Mouse (Mus musculus): ENCODE measurements around the gene Dph2. TPM values are rescaled to one million over a fixed set of nuclear protein-coding genes. Genes with fewer than 3 reads are reported as not detected.

Dph2 gene
- polyA plus RNA-seq, 1 experiment, result 6.9 TPM

DNA sequence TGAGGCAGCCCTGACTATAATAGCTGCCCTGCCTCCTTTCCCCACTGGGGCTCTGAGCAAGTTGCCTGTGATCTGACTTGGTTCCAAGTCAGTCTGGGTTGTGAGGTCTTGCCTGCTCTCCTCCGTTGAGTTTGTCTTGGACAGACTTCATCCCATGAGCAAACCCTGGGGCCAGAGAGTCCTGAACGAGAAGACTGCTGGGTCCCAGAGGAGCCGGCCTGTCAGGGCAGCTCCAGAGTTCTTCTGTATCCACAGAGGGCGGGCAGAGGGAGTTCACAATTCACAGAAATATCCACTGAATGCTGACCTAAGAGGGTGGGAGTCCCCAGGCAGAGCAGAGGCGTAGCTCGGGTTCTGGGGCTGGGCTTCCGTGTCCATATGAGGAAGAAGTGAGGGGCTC, 41.0 kb downstream of the Dph2 start:
- H3K27ac ChIP-seq (ENCODE audit: insufficient read depth, low read depth, low read length), result no peak overlapping the region
- H3K36me3 ChIP-seq (ENCODE audit: control insufficient read depth, insufficient read depth, low read length), result no peaks in the 10 kb centered on the region
- 86% methylated on average over 7 of the region's 7 CpGs for WGBS
- TF ChIP-seq POLR2A (IDR thresholded peaks at IDR 0.05; ENCODE audit: low read depth, low read length) (no peak), CTCF (IDR thresholded peaks at IDR 0.05; ENCODE audit: extremely low read depth, insufficient read length, insufficient replicate concordance, low read depth, low read length) (no peak)
- H3K4me1 ChIP-seq (ENCODE audit: control insufficient read depth, insufficient read depth, insufficient read length, low read length), result 0 out of 2 replicates have a peak, but pooled peaks cover 2% of the 10 kb centered on the region
- H3K27me3 ChIP-seq (ENCODE audit: control insufficient read depth, insufficient read depth, low read length), result no peaks in the 10 kb centered on the region
- H3K4me3 ChIP-seq (ENCODE audit: low read depth, low read length), result no peak overlapping the region

DNA sequence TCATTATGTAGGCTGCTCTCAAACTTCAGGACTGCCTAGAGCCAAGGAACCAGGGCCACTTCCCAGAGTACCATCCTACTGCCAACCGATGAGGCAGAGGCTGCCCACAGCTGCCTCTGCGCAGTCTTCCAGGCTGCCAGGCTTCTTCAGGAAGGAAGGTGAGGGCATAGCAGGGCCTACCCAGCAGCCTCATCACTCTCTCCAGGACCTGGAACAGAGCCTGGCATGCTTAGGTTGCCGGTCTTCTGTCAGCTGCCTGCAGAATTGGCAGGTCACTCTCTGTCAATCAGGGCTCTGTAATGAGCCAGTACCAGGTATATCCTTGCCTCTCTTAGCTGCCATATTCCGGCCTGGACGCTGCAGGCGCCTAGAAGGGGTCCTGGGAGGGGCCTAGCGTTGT, 41.7 kb downstream of the Dph2 start:
- WGBS, result 87% methylated on average over 7 of the region's 7 CpGs
- TF ChIP-seq POLR2A (IDR thresholded peaks at IDR 0.05; ENCODE audit: low read depth, low read length) (no peak), CTCF (IDR thresholded peaks at IDR 0.05; ENCODE audit: extremely low read depth, insufficient read length, insufficient replicate concordance, low read depth, low read length) (no peak)
- no peak overlapping the region for H3K4me3 ChIP-seq (ENCODE audit: low read depth, low read length)

GRCm38 (mm10) chr4:117849506-117849905, 42.3 kb downstream of the Dph2 start:
- Histone ChIP-seq H3K27me3 (ENCODE audit: control insufficient read depth, insufficient read depth, low read length) (no peaks in the 10 kb centered on the region), H3K27ac (ENCODE audit: insufficient read depth, low read depth, low read length) (no peak overlapping the region), H3K4me3 (ENCODE audit: low read depth, low read length) (no peak overlapping the region), H3K36me3 (ENCODE audit: control insufficient read depth, insufficient read depth, low read length) (no peaks in the 10 kb centered on the region), H3K4me1 (ENCODE audit: control insufficient read depth, insufficient read depth, insufficient read length, low read length) (0 out of 2 replicates have a peak, but pooled peaks cover 2% of the 10 kb centered on the region)
- no peak for TF ChIP-seq CTCF (IDR thresholded peaks at IDR 0.05; ENCODE audit: extremely low read depth, insufficient read length, insufficient replicate concordance, low read depth, low read length)
- TF ChIP-seq POLR2A (IDR thresholded peaks at IDR 0.05; ENCODE audit: low read depth, low read length), result no peak
- WGBS, result 93% methylated on average over 5 of the region's 5 CpGs

More for the DNA sequence above, 41.7 kb downstream of the Dph2 start:
- H3K27me3 ChIP-seq (ENCODE audit: control insufficient read depth, insufficient read depth, low read length), result no peaks in the 10 kb centered on the region
- H3K36me3 ChIP-seq (ENCODE audit: control insufficient read depth, insufficient read depth, low read length), result no peaks in the 10 kb centered on the region
- H3K4me1 ChIP-seq (ENCODE audit: control insufficient read depth, insufficient read depth, insufficient read length, low read length), result 0 out of 2 replicates have a peak, but pooled peaks cover 2% of the 10 kb centered on the region
- H3K27ac ChIP-seq (ENCODE audit: insufficient read depth, low read depth, low read length), result no peak overlapping the region

- no peak overlapping the region for H3K27ac ChIP-seq (ENCODE audit: insufficient read depth, low read depth, low read length)
- 90% methylated on average over 17 of the region's 17 CpGs for WGBS
Measured at GRCm38 (mm10) chr4:117849063-117849462, 42.8 kb downstream of the Dph2 start.

GRCm38 (mm10) chr4:117847011-117847410, 44.8 kb downstream of the Dph2 start:
- H3K4me1 ChIP-seq (ENCODE audit: control insufficient read depth, insufficient read depth, insufficient read length, low read length), result no peaks in the 10 kb centered on the region
- H3K27ac ChIP-seq (ENCODE audit: insufficient read depth, low read depth, low read length), result no peak overlapping the region
- H3K36me3 ChIP-seq (ENCODE audit: control insufficient read depth, insufficient read depth, low read length), result no peaks in the 10 kb centered on the region
- no peak overlapping the region for H3K4me3 ChIP-seq (ENCODE audit: low read depth, low read length)
- TF ChIP-seq CTCF (IDR thresholded peaks at IDR 0.05; ENCODE audit: extremely low read depth, insufficient read length, insufficient replicate concordance, low read depth, low read length) (no peak), POLR2A (IDR thresholded peaks at IDR 0.05; ENCODE audit: low read depth, low read length) (no peak)
- no peaks in the 10 kb centered on the region for H3K27me3 ChIP-seq (ENCODE audit: control insufficient read depth, insufficient read depth, low read length)
- 73% methylated on average over 2 of the region's 2 CpGs for WGBS

More at GRCm38 (mm10) chr4:117849063-117849462, 42.8 kb downstream of the Dph2 start:
- Histone ChIP-seq H3K4me1 (ENCODE audit: control insufficient read depth, insufficient read depth, insufficient read length, low read length) (0 out of 2 replicates have a peak, but pooled peaks cover 2% of the 10 kb centered on the region), H3K36me3 (ENCODE audit: control insufficient read depth, insufficient read depth, low read length) (no peaks in the 10 kb centered on the region), H3K4me3 (ENCODE audit: low read depth, low read length) (no peak overlapping the region), H3K27me3 (ENCODE audit: control insufficient read depth, insufficient read depth, low read length) (no peaks in the 10 kb centered on the region)
- TF ChIP-seq CTCF (IDR thresholded peaks at IDR 0.05; ENCODE audit: extremely low read depth, insufficient read length, insufficient replicate concordance, low read depth, low read length) (no peak), POLR2A (IDR thresholded peaks at IDR 0.05; ENCODE audit: low read depth, low read length) (no peak)

DNA sequence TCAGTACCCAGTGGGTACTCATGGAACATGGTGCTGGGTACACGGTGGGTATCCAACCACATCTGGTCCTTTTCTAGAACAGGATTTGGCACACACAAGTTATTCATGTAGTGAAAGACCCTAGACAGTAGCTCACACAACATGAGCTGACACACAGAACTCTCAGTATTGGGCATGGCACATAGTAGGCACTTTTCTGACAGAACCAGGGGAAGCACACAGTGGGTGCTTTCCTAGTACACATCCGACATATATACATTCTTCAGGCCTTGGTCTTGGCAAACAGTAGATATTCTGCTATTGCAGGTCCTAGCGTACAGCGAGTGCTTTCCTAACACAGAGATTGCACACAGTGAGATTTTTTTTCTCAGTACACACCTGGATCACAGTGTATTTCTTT, 45.6 kb downstream of the Dph2 start:
- 91% methylated on average over 4 of the region's 4 CpGs for whole genome bisulfite sequencing
- no peak overlapping the region for H3K27ac ChIP-seq (ENCODE audit: insufficient read depth, low read depth, low read length)
- H3K4me1 ChIP-seq (ENCODE audit: control insufficient read depth, insufficient read depth, insufficient read length, low read length), result no peaks in the 10 kb centered on the region
- H3K36me3 ChIP-seq (ENCODE audit: control insufficient read depth, insufficient read depth, low read length), result no peaks in the 10 kb centered on the region
- H3K27me3 ChIP-seq (ENCODE audit: control insufficient read depth, insufficient read depth, low read length), result no peaks in the 10 kb centered on the region
- TF ChIP-seq CTCF (IDR thresholded peaks at IDR 0.05; ENCODE audit: extremely low read depth, insufficient read length, insufficient replicate concordance, low read depth, low read length), result no peak
- no peak for TF ChIP-seq POLR2A (IDR thresholded peaks at IDR 0.05; ENCODE audit: low read depth, low read length)
- no peak overlapping the region for H3K4me3 ChIP-seq (ENCODE audit: low read depth, low read length)

DNA sequence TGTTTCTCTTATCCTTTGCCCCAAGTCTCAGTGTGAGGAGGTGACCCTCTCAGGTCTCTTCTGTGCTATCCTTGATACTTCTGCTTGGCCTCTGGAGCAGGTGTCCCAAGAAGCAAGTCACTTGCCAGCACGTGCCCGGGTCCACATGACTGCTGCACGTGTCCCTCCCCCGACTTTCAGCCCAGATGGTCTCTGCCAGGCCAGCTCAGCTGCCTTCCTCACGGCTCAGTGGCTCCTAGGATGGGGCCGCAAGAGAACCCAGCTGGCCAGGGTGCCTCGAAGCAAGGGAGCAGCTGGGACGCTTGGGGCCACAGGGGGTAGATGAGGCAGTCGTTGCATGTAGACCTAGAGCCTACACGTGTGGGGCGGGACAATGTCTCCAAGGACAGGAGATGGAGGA, 46.5 kb downstream of the Dph2 start:
- TF ChIP-seq CTCF (IDR thresholded peaks at IDR 0.05; ENCODE audit: extremely low read depth, insufficient read length, insufficient replicate concordance, low read depth, low read length) (no peak), POLR2A (IDR thresholded peaks at IDR 0.05; ENCODE audit: low read depth, low read length) (no peak)
- Histone ChIP-seq H3K27me3 (ENCODE audit: control insufficient read depth, insufficient read depth, low read length) (no peaks in the 10 kb centered on the region), H3K36me3 (ENCODE audit: control insufficient read depth, insufficient read depth, low read length) (no peaks in the 10 kb centered on the region), H3K27ac (ENCODE audit: insufficient read depth, low read depth, low read length) (no peak overlapping the region), H3K4me1 (ENCODE audit: control insufficient read depth, insufficient read depth, insufficient read length, low read length) (no peaks in the 10 kb centered on the region), H3K4me3 (ENCODE audit: low read depth, low read length) (no peak overlapping the region)
- WGBS, result 87% methylated on average over 11 of the region's 11 CpGs

Data from small intestine, adult 2 months (tissue).